Mouse (Mus musculus) G1E-ER4 (cell line): ENCODE measurements around the gene Arhgef3. TPM values are rescaled to one million over a fixed set of nuclear protein-coding genes. Genes with fewer than 3 reads are reported as not detected.

ENCODE experiments used
- GATA1 ChIP-seq: IDR thresholded peaks from one replicate; pipeline ENCODE4 v1.8.0; 2012; ENCODE audit warnings: low read length, inconsistent platforms
- polyA plus RNA-seq: library from polyadenylated mRNA; stranded (reverse); fragments of >175 nt; gene quantifications from 2 replicates; pipeline ENCODE4 v1.2.3, GENCODE M21; 2012

Gene Arhgef3
- polyA plus RNA-seq: 0.02 and 0.03 TPM in 2 replicates

DNA sequence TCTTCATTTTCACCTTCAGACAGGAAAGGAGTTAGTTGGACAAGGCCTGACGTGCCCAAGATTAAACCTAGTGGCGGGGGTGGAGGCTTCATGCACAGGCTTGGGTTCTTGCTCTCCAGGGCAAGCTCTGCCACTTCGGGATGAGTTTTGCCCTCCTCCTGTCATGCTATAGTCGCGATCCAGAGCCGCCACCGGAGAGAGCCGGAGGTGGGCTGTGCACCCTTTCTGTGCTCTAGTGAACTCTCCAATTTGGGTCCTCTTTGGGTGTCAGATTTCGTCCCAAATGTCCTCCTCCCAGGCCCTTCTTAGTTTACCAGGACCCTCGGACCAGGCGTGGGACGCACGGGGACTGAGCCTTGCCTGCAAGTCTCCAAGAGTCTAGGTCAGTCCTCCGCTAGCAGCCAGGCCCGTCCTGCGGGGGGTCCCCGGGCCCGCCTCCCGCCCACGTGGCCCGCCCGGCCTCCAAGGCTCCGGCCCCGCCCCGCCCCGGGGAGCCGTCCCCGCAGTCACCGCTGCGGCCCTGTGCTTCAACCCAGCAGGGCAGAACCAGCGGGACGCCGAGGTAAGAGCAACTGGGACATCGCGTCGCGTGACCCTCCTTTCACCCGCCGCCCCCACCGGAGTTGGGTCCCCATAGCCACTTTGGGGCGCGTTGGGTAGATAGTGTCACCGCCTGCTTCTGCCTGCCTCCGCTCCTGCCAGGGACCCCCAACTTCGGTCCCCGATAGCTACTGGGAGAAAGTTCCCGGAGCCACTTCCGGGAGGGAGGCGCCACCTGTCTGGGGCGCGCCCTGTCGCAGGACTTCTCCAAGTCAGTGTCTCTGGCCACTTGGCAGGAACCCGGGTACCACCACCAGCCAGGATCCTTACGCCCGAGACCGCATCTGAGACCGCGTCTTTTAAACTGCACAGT is at the start of gene Arhgef3:
Gene Arhgef3 (plus strand): TSS at position 538 of the 913 bp plus-strand sequence.
- TF ChIP-seq GATA1: no peak

- TF ChIP-seq GATA1: no peak
Measured at GRCm38 (mm10) chr14:27066171-27066929, 48.3 kb upstream of the Arhgef3 start.

DNA sequence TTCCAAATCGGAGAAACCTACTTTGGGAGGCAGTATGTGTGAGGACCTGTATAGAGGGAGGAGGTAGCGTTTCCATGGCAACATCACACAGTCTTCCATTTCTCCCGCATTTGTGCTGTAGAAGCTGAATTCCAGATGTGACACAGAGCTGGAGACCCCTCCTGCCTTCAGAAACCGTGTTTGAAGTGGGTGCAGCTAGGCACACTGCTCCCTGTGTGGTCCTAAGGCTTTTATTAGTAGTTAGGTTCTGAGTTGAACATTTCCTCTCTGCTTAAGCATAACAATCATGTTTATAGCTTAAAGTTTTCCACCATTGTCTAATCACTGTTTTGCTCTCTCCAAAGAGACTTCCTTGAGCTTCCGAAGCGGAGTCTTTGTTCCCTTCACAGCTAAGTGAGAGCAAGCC is 46.8 kb upstream of the Arhgef3 start:
- TF ChIP-seq GATA1: no peak

GRCm38 (mm10) chr14:27069434-27070097 is 45.1 kb upstream of the Arhgef3 start:
- no peak for TF ChIP-seq GATA1

DNA sequence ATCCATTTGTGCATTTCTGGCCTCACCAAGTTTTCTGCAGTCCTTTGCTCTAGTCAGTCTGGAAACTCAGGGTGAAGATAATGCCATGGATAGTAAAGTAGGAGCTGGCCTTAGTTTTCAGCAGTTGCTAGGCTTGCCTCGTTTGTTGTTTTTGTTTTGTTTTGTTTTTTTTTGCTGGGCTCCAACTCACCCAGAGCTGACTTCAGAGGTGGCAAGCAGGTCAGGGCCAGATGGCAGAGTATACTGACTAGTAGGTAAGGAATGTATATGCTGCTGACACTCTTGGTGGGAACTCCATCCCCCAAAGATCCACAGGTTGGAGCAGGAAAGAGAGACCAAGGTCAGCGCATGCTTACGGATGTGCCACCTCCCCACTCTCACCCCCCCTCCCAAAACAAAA is 44.6 kb upstream of the Arhgef3 start:
- TF ChIP-seq GATA1: no peak

DNA sequence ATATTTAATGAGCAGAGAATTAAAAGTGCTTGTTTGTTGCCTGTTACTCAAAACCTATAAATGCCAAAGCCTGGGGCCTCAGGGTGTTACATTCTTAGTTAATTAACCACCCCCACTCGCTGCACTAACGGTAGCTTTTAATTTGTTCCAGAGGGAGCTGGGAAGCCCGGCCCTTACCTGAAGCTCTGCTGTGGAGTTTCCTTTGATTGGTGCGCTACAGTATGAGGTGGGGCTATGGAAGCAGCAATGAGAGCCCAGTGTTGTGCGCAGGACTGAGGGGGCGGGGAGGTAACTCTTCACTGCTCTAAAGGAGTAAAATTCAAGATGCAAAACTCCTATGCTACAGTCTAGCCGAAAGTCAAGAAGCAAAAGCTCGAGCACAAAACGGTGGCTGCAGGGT is 43.9 kb upstream of the Arhgef3 start:
- no peak for TF ChIP-seq GATA1

DNA sequence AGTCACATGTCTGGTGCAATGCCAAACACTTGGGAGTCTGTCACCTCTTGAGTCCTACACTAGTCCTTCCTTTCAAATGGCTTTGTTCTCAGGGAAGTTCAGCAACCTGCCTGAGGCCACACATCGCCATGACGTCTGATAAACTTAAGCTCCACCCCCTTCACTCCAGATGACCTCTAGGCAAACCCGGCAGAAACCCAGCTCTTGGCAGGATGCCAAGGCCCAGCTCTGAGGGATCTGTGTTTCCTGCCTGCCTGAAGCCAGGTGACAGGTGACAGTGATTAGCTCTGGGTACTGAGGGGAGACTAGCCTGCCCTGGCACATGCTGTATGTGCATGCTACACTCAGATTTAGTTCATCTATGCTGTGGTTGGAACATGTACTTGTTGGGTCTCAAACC is 42.7 kb upstream of the Arhgef3 start:
- TF ChIP-seq GATA1: no peak

DNA sequence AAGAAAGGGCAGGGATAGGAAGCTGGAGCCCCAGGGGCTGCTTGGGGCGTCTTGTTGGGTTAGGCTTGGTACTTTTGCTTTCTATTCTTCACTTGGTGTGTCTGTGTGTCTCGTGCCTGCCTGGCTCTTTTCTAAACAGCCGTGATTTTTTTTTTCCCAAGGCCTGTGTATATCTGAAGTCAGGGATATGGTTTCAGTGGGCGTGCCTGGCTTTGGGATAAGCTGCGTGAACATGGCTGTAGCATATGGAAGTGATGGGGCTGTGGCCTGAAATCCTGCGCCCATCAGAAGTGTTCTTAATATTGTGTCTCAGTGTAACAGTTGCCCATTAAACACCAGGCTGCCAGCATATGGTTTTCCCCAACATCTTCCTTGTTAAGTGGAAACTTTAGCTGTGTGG is 39.6 kb upstream of the Arhgef3 start:
- no peak for TF ChIP-seq GATA1

DNA sequence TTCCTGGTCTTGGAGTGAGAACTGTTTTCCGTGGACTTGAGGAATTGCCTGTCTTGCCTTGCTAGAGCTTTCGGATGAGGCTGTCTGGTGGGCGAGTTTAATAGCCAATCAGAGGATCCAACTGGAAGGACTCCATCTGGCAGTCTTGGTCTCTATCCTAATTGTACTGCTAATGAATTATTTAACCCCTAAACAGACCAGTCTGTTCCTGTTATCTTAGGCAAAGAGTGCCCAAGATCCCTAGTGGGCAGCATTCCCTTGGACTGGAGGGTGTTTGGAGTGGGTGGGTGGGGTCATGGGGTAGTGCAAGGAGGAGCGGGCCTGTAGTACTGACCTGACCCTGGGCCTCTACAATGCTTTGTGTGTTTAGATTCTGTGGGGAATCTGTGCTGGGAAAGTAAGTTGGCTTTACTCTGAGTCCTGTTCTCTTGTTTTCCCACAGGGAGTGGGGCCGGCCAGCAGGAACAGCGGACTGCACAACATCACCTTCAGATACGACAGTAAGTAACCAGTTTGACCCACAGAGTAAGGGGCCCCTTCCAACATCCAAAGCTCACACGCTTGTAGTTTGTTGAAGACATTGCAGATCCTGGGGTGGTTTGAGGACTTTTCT is 38.7 kb upstream of the Arhgef3 start:
- no peak for TF ChIP-seq GATA1

- no peak for TF ChIP-seq GATA1
Measured at GRCm38 (mm10) chr14:27076522-27076920, 38.2 kb upstream of the Arhgef3 start.

GRCm38 (mm10) chr14:27081536-27082275 is 33.0 kb upstream of the Arhgef3 start:
- no peak for TF ChIP-seq GATA1

DNA sequence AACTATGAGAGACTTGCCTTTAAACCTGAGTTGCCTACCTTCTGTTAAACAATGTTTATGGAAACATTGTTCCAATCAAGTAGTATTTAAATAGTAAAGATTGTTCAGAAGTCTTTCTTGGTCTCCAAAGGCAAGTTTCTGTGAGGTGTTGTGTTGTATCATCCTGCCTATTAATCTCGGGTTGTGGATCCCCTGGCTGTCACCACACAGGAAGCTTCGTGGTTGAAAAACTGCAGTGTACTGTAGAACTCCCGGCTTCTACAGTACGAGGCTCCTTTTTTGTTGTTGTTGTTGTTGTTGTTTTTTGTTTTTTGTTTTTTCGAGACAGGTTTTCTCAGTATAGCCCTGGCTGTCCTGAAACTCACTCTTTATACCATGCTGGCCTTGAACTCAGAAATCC is 29.2 kb upstream of the Arhgef3 start:
- no peak for TF ChIP-seq GATA1

GRCm38 (mm10) chr14:27085999-27086398 is 28.7 kb upstream of the Arhgef3 start:
- no peak for TF ChIP-seq GATA1

DNA sequence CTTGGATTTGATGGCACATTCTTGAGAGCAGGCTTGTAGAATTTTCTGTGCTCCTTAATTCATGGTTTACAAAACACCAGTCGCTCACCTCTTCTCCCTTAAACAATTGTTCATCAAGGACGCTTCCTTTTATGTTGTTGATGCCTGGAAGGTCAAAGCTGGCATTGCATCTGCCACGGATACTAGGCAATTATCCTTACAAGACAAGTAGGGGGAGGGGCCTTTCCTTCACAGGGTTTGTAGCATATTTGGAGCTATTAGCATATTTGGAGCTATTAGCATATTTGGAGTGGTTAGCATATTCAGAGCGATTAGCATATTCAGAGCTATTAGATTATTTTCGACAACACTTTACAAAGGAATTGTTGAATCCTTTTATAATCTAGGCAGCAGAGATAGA is 20.5 kb upstream of the Arhgef3 start:
- no peak for TF ChIP-seq GATA1

DNA sequence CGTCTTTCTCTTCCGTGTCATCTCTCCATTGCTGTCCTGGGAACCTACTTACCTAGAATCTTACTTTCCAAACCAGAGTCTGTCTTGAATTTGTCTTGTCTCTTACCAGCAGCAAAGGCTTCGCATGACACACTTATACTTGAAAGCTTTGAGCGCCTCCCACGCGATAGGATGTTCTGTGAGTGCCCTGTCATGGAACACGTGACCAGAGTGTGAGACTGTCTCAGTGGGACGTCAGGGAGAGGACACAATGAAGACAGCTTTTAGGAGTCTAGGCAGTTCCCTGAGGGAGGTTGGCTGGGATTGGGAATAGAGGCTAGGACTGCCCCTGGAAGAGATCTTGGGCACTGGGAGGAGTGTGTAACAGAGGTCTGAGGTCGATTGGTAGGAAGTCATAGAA is 18.6 kb upstream of the Arhgef3 start:
- TF ChIP-seq GATA1: no peak
